Mouse (Mus musculus) intestine, embryonic 14.5 days (tissue): ENCODE measurements at regions not wholly inside any gene's neighbourhood (a gene's known extent, or its start where the extent isn't known, plus 50 kb on each side); places are given as distances from the start of the nearest gene placed in this dataset.

Experiments
- ATAC-seq: fragments of 200-750 bp; cut with Nextera tagmentation; replicated peaks from 2 replicates; pipeline ENCODE4 v1.8.0; 2017; ENCODE audit warnings: low read depth, moderate number of reproducible peaks, moderate TSS enrichment, moderate library complexity; ENCODE audit not compliant: low FRiP score, low TSS enrichment
- DNase-seq: peaks from one replicate; pipeline ENCODE4 v3.0.0-alpha.2; 2018; ENCODE audit warnings: low spot score
- H3K27ac ChIP-seq: fragments of 300-500 bp; sonication (generic); 2 replicates; pipeline ENCODE4 v1.5.1; 2014; ENCODE audit warnings: low read depth, mild to moderate bottlenecking, control low read depth
- H3K27me3 ChIP-seq: fragments of 300-500 bp; sonication (generic); replicated peaks from 2 replicates; pipeline ENCODE4 v1.6.1; 2014; ENCODE audit warnings: low read length, control low read depth; ENCODE audit not compliant: control insufficient read depth, insufficient read depth
- H3K36me3 ChIP-seq: fragments of 300-500 bp; sonication (generic); 2 replicates; pipeline ENCODE4 v1.6.1; 2014; ENCODE audit warnings: low read length, control low read depth; ENCODE audit not compliant: control insufficient read depth, insufficient read depth
- H3K4me1 ChIP-seq: fragments of 300-500 bp; sonication (generic); replicated peaks from 2 replicates; pipeline ENCODE4 v1.6.1; 2014; ENCODE audit warnings: low read length, control low read depth, mixed read lengths; ENCODE audit not compliant: control insufficient read depth, insufficient read depth
- H3K4me2 ChIP-seq: fragments of 300-500 bp; sonication (generic); 2 replicates; pipeline ENCODE4 v1.6.1; 2014; ENCODE audit warnings: low read length
- H3K4me3 ChIP-seq: fragments of 300-500 bp; sonication (generic); 2 replicates; pipeline ENCODE4 v1.5.1; 2014; ENCODE audit warnings: low read depth, low read length, control low read depth, mixed read lengths
- H3K9ac ChIP-seq: fragments of 300-500 bp; sonication (generic); 2 replicates; pipeline ENCODE4 v1.6.1; 2014; ENCODE audit warnings: mild to moderate bottlenecking, low read length
- H3K9me3 ChIP-seq: fragments of 300-500 bp; sonication (generic); 2 replicates; pipeline ENCODE4 v1.6.1; 2016; ENCODE audit warnings: low read length, control low read depth; ENCODE audit not compliant: control insufficient read depth
- WGBS: fragments of 180-500 bp; shearing (Covaris S2); extraction: QIAGEN DNeasy Blood & Tissue Kit; methylation state at CpG from one replicate; pipeline ENCODE4 v1.1.7; 2014; 5-methylcytosine and 5-hydroxymethylcytosine counted together

DNA sequence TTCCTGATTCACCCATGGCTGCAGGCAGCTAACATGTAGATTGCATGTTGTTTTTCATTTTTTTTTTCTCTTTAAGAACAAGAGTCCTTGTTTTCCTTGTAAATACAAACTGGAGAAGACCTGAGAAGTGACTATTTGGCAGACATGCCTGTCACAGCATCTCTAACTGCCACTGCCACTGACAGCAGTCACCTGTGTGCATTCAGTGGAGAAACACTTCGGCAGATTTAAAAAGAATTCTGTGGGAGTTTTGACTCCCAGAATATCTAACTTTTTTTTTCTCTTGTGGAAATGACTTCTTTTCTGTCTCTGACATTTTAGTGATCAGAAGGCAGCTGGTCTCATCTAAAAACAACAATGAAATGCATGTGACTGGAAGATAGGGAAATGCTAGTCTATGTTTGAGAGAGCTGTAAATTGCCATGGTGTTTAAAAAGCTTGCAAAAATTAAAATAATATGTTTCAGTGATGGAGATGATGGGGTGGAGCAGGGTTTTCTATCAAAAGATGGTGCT lies 526.0 kb upstream of the Agtr1b start:
- Histone ChIP-seq H3K4me1 (no peaks in the 10 kb centered on the region), H3K4me2 (no peak overlapping the region), H3K9ac (no peak overlapping the region), H3K27ac (no peak overlapping the region), H3K4me3 (no peak overlapping the region), H3K9me3 (no peaks in the 10 kb centered on the region), H3K36me3 (no peaks in the 10 kb centered on the region), H3K27me3 (no peaks in the 10 kb centered on the region)
- 67% methylated on average over 1 of the region's 1 CpGs for WGBS
- DNase-seq (no peak), ATAC-seq (no peak)

- WGBS = 89% methylated on average over 2 of the region's 2 CpGs
- Histone ChIP-seq H3K9ac (no peak overlapping the region), H3K36me3 (no peaks in the 10 kb centered on the region), H3K4me1 (no peaks in the 10 kb centered on the region), H3K9me3 (no peaks in the 10 kb centered on the region), H3K27me3 (no peaks in the 10 kb centered on the region), H3K4me3 (no peak overlapping the region), H3K4me2 (no peak overlapping the region), H3K27ac (no peak overlapping the region)
- DNase-seq = no peak
- ATAC-seq = no peak
Measured at GRCm38 (mm10) chr3:20864241-20864640, 497.3 kb upstream of the Agtr1b start.

DNA sequence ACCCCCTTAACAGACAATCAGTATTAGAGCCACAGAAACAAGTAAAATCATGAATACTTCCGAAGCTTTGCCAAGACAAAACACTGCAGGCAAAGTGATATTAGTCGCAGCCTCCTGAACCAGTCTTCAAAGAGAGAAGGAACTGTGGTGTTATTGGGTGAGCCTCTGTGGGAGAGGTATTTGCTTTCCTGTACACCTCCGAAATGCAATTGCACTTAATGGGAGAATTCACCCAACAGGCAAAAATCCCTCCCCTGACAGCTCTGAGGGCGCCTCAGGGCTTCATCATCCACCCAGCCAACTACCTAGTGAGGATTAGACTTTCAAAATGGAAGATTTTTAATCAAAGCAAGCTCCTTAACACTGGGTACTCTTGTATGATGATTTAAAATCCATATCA lies 464.1 kb upstream of the Agtr1b start:
- no peak overlapping the region for H3K4me2 ChIP-seq
- ATAC-seq = no peak
- no peaks in the 10 kb centered on the region for H3K36me3 ChIP-seq
- DNase-seq = no peak
- H3K4me3 ChIP-seq = no peak overlapping the region
- H3K9me3 ChIP-seq = no peaks in the 10 kb centered on the region
- no peaks in the 10 kb centered on the region for H3K4me1 ChIP-seq
- H3K27me3 ChIP-seq = no peaks in the 10 kb centered on the region
- 83% methylated on average over 4 of the region's 4 CpGs for WGBS
- H3K27ac ChIP-seq = no peak overlapping the region
- H3K9ac ChIP-seq = no peak overlapping the region

DNA sequence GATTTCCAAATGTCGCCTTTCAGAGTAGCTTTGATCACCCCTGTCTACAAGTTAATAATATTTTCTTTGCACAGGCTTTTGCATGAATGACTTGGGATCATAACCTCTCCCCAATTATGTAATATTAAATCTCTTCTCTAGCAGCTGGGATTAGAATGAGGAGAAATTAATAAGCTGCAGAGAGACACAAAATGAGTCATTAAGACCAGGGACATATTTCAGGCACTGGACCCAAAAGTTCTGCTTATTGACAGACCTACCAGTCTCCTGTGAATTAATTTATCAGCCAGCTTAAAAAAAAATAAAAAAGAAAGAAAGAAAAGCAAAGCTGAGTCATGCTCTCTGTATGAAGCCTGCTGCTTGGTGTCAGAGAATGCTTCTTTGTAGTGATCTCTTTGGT lies 462.4 kb upstream of the Agtr1b start:
- no peak for ATAC-seq
- H3K9ac ChIP-seq = no peak overlapping the region

DNA sequence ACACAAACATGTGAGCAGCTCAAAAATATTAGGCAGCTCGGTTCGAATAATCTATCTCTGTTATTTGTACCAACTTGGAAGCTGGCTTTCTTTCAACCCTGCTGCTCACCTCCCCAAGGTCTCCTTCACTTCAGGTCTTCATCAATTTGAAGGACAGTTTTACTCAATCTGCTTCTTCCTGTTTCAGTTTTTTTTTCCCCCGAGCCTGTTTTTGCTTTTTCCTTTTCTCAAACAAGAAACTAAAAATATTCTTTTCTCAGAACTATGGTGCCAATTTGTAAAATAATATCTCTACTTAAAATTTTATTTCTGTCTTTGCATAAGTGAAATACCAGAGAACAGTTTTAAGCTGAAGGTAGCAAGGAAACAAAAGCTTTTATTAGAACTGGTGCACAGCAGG lies 461.8 kb upstream of the Agtr1b start:
- Histone ChIP-seq H3K9me3 (no peaks in the 10 kb centered on the region), H3K27ac (no peak overlapping the region), H3K4me1 (no peaks in the 10 kb centered on the region), H3K4me2 (no peak overlapping the region), H3K36me3 (no peaks in the 10 kb centered on the region), H3K27me3 (no peaks in the 10 kb centered on the region), H3K4me3 (no peak overlapping the region), H3K9ac (no peak overlapping the region)
- 68% methylated on average over 3 of the region's 3 CpGs for WGBS
- no peak for DNase-seq
- no peak for ATAC-seq

More for the DNA sequence above, 462.4 kb upstream of the Agtr1b start:
- H3K4me3 ChIP-seq = no peak overlapping the region
- no peak overlapping the region for H3K4me2 ChIP-seq
- no peak overlapping the region for H3K27ac ChIP-seq
- WGBS = 76% methylated on average over 1 of the region's 1 CpGs
- no peaks in the 10 kb centered on the region for H3K36me3 ChIP-seq
- H3K27me3 ChIP-seq = no peaks in the 10 kb centered on the region
- H3K9me3 ChIP-seq = no peaks in the 10 kb centered on the region
- no peak for DNase-seq
- H3K4me1 ChIP-seq = no peaks in the 10 kb centered on the region

DNA sequence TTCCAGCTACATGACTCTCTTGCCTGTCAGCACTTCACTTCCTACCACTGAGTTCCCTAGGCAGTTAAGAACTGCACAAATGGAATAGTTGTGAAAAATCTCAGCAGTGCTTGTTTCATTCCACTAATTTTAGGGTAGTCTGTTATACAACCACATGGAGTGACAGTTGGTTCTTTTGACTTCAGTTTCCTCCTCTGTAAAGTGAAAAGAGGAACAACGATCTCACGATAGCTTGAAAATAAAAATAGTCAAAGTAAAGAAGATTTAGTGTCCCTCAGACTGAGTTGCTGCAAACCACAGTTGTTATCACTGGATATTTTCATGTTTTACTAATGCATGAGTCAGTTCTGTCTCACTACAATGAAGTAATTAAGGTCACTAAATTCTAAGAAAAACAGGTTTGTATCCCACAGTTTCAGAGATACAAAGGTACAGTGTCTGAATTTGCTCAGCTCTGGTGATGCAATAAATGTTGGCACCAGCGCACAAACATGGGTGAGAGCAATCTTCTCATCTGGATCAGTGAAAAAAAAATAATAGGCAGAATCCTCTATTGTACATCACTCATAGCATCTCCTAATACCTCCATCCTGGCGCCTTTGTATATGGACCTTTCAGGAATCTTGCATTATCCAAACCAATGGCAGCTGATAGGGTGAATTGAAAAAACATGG lies 458.8 kb upstream of the Agtr1b start:
- DNase-seq = no peak
- Histone ChIP-seq H3K9ac (no peak overlapping the region), H3K4me2 (no peak overlapping the region), H3K27ac (no peak overlapping the region), H3K4me3 (no peak overlapping the region), H3K27me3 (no peaks in the 10 kb centered on the region), H3K9me3 (no peaks in the 10 kb centered on the region), H3K36me3 (no peaks in the 10 kb centered on the region), H3K4me1 (no peaks in the 10 kb centered on the region)
- ATAC-seq = no peak
- 86% methylated on average over 4 of the region's 4 CpGs for WGBS

DNA sequence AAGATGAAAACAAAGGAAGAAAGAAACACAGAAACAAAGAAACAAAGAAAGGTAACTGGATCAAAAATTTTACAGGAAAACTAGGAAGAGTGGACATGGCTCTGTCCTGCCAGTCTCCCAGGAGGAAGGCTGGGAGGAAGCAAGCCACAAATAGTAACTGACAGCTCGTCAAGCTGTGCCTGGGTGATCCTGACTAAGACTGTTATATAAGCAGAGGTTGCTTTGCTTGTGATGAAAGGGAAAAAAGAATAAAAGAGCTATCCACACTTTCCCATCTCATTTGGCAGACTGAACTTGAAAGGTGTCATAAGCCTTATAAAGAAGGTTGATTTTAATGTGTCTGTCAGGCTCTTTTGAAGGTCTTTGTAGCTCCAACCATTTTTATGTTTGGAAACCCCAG lies 455.2 kb upstream of the Agtr1b start:
- H3K4me3 ChIP-seq = no peak overlapping the region
- no peak overlapping the region for H3K9ac ChIP-seq
- no peak overlapping the region for H3K4me2 ChIP-seq
- no peaks in the 10 kb centered on the region for H3K36me3 ChIP-seq
- DNase-seq = no peak
- H3K27ac ChIP-seq = no peak overlapping the region
- no peaks in the 10 kb centered on the region for H3K4me1 ChIP-seq
- no peaks in the 10 kb centered on the region for H3K27me3 ChIP-seq
- ATAC-seq = no peak
- WGBS = 48% methylated on average over 1 of the region's 1 CpGs
- no peaks in the 10 kb centered on the region for H3K9me3 ChIP-seq

GRCm38 (mm10) chr3:20821712-20822111 lies 454.7 kb upstream of the Agtr1b start:
- DNase-seq (no peak), ATAC-seq (no peak)
- no peak overlapping the region for H3K27ac ChIP-seq
- H3K4me1 ChIP-seq = no peaks in the 10 kb centered on the region
- no peaks in the 10 kb centered on the region for H3K36me3 ChIP-seq
- H3K4me3 ChIP-seq = no peak overlapping the region
- no peaks in the 10 kb centered on the region for H3K27me3 ChIP-seq
- H3K9ac ChIP-seq = no peak overlapping the region
- no peaks in the 10 kb centered on the region for H3K9me3 ChIP-seq
- WGBS = 79% methylated on average over 4 of the region's 4 CpGs
- no peak overlapping the region for H3K4me2 ChIP-seq

DNA sequence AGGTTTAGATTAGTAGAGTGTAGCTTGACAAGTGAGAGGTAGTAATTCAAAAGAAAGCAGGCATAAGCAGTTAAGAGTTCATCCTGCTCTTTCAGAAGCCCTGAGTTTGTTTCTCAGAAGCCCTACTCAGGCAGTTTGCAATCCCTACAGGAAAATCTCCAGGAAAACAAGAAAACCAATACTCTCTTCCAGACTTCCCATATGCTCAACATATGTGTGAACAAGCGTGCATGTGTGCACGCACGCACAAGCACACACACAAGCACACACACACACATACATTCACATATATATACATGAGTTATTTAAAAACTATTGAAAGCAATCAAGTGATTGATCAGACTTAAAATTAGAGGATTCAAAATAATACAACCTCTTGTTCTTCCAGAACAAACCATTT lies 453.1 kb upstream of the Agtr1b start:
- Histone ChIP-seq H3K27me3 (no peaks in the 10 kb centered on the region), H3K4me3 (no peak overlapping the region), H3K4me1 (no peaks in the 10 kb centered on the region), H3K9me3 (no peaks in the 10 kb centered on the region), H3K36me3 (no peaks in the 10 kb centered on the region), H3K27ac (no peak overlapping the region), H3K9ac (no peak overlapping the region), H3K4me2 (no peak overlapping the region)
- DNase-seq = no peak
- ATAC-seq = no peak
- 90% methylated on average over 3 of the region's 3 CpGs for WGBS
